Mouse (Mus musculus): ENCODE data around the gene Nr2f1.

GRCm38 (mm10) chr13:78205426-78205825 lies 5.9 kb upstream of the Nr2f1 start:
- TF ChIP-seq POLR2A (IDR thresholded peaks at IDR 0.05; ENCODE audit: borderline replicate concordance, insufficient read depth, low read length) (no peak), CTCF (IDR thresholded peaks at IDR 0.05; ENCODE audit: borderline replicate concordance, insufficient read depth, low read depth, low read length) (no peak)

Data from cerebellum, adult 2 months (tissue).